Mouse (Mus musculus): Measurements from ENCODE around the gene Ap3b1. TPM values are rescaled to one million over a fixed set of nuclear protein-coding genes. Genes with fewer than 3 reads are reported as not detected.

The Ap3b1 gene
- polyA plus RNA-seq, 1 experiment from 2014 or later: 28.1 TPM

DNA sequence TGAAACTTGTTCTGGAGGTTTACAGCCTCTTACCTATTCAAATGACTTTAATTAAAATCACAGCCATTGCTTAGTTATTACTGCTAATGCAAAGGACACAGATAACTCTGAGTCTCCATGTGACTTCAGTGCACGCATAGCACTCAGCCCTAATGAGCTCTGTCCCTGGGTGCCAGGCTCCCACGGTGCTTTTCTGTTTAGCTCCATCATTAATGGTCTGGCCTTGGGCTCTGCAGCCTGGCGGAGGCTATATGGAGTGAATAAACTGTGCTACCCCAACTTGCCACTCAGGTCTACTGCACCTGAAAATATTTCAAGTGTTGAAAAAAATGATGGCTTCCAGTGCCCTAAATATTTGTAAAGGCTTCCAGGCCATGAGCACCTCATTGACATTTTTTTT lies 190.8 kb downstream of the Ap3b1 start:
- ATAC-seq: peak; percentile 65; the same call in 1 of the 2 replicates
- Histone ChIP-seq H3K9me3 (no peaks in the 10 kb centered on the region), H3K27me3 (peaks cover 17% of the 10 kb centered on the region), H3K9ac (replicated peaks) (no peak overlapping the region), H3K4me1 (replicated peaks) (peaks cover 10% of the 10 kb centered on the region), H3K4me3 (replicated peaks) (no peak overlapping the region), H3K27ac (no peak overlapping the region), H3K4me2 (replicated peaks) (no peak overlapping the region), H3K36me3 (peaks cover 7% of the 10 kb centered on the region; the same call in 1 of the 2 replicates)
- 38% methylated on average over 3 of the region's 3 CpGs for WGBS

DNA sequence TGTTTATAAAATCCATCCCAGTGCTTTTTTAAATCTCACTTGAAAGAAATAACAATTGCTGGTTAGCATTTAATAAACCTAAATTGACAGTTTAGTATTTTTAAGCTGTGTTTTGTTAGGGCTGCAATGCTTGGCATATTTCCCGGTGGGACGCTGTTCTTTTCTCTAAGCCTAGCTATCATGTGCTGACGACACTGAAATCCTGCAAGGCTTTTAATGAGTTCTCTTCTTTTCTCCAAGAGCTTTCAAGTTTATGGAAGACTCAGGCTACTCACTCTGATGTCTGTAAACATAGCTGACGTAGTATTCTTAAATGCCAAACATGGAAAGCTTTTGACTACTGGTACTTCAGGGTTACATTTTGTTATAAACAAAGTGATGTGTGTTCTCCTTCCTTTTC lies 191.3 kb downstream of the Ap3b1 start:
- ATAC-seq: no peak
- no peak overlapping the region for H3K4me2 ChIP-seq (replicated peaks)
- H3K36me3 ChIP-seq: peaks cover 7% of the 10 kb centered on the region; the same call in 1 of the 2 replicates
- H3K27ac ChIP-seq: no peak overlapping the region
- H3K4me3 ChIP-seq (replicated peaks): no peak overlapping the region
- WGBS: 61% methylated on average over 4 of the region's 4 CpGs
- H3K9ac ChIP-seq (replicated peaks): no peak overlapping the region
- H3K27me3 ChIP-seq: peaks cover 17% of the 10 kb centered on the region
- no peaks in the 10 kb centered on the region for H3K9me3 ChIP-seq
- H3K4me1 ChIP-seq (replicated peaks): peaks cover 10% of the 10 kb centered on the region

DNA sequence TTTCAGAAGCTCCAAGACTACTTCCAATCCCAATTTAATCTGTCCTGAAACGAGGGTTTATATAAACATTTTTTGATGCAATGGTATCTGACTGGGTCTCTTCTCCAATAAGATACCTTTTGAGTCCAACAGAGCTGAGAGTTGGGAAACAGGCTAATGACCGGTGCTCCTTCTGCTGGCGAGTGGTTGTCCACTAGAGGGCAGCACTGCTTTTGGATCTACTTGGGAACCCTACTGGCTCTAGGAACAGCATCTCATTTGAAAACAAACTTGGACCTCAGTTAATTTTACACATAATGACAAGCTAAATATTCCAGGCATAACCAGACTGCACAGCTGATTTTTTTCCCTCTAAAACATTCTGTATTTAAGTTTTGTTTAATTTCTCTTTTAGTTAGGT lies 201.3 kb downstream of the Ap3b1 start:
- peaks cover 20% of the 10 kb centered on the region for H3K4me1 ChIP-seq (replicated peaks)
- no peak overlapping the region for H3K4me3 ChIP-seq (replicated peaks)
- no peaks in the 10 kb centered on the region for H3K36me3 ChIP-seq
- 2% methylated on average over 3 of the region's 3 CpGs for WGBS
- H3K27me3 ChIP-seq: peaks cover 49% of the 10 kb centered on the region
- peak; percentile 62; the same call in 1 of the 2 replicates for ATAC-seq
- H3K9me3 ChIP-seq: peaks cover 2% of the 10 kb centered on the region; the same call in 1 of the 2 replicates
- H3K4me2 ChIP-seq (replicated peaks): no peak overlapping the region
- no peak overlapping the region for H3K9ac ChIP-seq (replicated peaks)
- no peak overlapping the region for H3K27ac ChIP-seq

DNA sequence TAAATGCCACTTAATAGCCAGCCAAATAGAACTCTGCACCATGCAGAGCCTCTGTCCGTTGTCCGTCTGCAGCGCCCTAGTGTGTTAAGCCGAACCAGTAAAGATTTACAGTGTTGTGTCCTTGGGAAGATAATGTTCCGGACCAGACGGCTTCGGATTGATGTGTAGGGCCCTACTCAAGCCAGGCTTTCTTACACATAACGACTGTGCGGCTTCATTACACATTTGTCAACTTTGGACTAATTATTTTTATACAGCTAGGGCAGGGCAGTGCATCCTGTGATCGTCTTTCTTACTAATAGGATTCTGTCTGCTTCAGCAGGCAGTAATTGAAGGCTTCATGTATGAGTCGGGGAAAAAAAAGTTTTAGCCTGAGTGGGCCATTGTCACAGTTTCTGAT lies 202.1 kb downstream of the Ap3b1 start:
- Histone ChIP-seq H3K9me3 (peaks cover 2% of the 10 kb centered on the region; the same call in 1 of the 2 replicates), H3K27ac (no peak overlapping the region), H3K9ac (replicated peaks) (no peak overlapping the region), H3K27me3 (peaks cover 58% of the 10 kb centered on the region), H3K4me3 (replicated peaks) (no peak overlapping the region), H3K4me1 (replicated peaks) (peaks cover 28% of the 10 kb centered on the region), H3K4me2 (replicated peaks) (no peak overlapping the region), H3K36me3 (no peaks in the 10 kb centered on the region)
- ATAC-seq: no peak
- 37% methylated on average over 11 of the region's 11 CpGs for WGBS

DNA sequence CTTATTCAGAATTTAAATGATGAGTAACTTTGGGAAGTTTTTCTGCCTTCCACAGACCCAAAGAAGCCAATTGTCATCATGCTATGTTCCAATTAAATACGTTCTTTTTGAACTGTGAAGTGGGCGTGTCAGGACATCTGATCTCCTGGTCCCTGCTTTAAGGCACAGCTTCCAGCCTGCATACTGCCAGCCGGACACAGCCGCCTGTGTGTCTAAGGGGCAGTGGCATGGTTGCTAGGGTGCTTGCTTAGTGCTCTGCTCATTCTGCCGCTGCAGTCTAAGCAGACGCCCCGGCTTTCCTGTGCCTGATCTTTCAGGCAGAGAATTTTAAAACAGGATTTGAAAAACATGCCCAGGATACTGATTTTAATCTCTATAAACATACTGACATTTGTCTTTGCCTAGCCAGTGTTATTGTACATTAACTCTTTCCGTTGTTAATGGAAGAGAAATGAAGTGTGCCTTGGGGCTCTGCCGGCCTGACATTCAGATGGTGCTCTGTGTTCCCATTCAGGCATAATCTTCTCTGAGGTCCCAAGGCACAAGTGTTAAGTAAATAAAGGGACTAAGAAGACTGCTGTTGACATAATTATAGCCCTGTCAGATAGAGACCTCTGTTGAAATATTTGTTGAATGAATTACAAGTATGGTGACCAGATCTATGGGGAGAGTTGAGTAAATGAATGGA lies 204.0 kb downstream of the Ap3b1 start:
- WGBS: 9% methylated on average over 9 of the region's 9 CpGs
- Histone ChIP-seq H3K4me3 (replicated peaks) (no peak overlapping the region), H3K27me3 (peaks cover 74% of the 10 kb centered on the region), H3K4me2 (replicated peaks) (no peak overlapping the region), H3K9ac (replicated peaks) (no peak overlapping the region), H3K27ac (no peak overlapping the region), H3K9me3 (peaks cover 2% of the 10 kb centered on the region; the same call in 1 of the 2 replicates), H3K4me1 (replicated peaks) (peaks cover 29% of the 10 kb centered on the region), H3K36me3 (no peaks in the 10 kb centered on the region)
- peak; percentile 63 for ATAC-seq

DNA sequence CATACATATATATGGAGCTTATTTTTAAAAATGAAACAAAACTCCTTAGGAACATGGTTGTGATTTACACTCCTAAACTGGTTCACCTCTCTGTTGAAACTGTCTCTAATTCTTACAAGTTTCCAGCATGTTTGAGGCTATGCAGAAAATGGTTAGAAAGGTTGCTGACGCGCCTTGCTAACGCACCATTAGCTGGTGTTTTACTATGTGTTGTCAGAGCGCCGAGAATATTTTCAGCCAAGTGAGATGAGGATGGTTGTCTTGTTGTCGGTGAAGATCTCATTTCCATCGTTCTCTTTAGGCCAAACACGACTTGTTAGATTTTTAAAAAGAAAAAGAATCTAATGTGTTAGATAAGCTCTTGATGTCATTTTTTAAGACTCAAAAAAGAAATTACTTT lies 205.1 kb downstream of the Ap3b1 start:
- WGBS: 64% methylated on average over 8 of the region's 8 CpGs
- Histone ChIP-seq H3K4me3 (replicated peaks) (no peak overlapping the region), H3K9me3 (no peaks in the 10 kb centered on the region), H3K36me3 (no peaks in the 10 kb centered on the region), H3K4me2 (replicated peaks) (no peak overlapping the region), H3K4me1 (replicated peaks) (peaks cover 29% of the 10 kb centered on the region), H3K27me3 (peaks cover 78% of the 10 kb centered on the region), H3K27ac (no peak overlapping the region), H3K9ac (replicated peaks) (no peak overlapping the region)
- no peak for ATAC-seq

DNA sequence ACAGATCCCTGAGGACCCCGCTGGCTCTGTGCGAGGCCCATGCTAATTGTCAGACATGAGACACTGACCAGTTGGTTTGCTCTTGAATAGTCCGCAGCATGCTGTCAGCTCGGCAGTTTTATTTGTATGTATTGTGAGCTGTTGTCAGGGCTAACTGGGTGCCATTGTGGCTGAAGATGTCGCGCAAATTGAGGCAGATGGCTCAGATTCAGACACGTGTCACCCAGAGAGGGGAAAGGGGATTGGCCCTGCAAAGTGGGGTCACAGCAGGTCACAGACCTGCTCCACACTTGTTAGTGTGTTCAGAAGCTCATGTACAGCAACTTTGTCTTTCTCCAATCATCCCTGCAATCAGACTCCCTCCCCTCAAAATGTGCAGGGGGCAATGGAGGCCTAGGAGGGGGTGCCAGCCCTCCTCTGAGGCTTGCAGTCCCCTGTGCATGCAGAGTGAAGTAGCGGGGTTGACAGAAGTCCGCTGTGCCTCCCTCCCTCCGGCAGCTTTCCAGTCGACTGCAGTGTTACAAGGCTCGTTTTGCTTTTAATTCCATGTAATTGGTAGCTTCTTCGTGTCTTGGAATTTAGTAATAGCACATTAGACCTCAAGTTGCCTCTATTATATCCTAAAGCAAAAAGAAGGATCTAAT lies 205.7 kb downstream of the Ap3b1 start:
- 0 out of 2 replicates have a peak overlapping the region, but pooled peaks have one; percentile 7 for H3K4me2 ChIP-seq (replicated peaks)
- WGBS: 13% methylated on average over 13 of the region's 13 CpGs
- ATAC-seq: peak; percentile 32; the same call in 1 of the 2 replicates

DNA sequence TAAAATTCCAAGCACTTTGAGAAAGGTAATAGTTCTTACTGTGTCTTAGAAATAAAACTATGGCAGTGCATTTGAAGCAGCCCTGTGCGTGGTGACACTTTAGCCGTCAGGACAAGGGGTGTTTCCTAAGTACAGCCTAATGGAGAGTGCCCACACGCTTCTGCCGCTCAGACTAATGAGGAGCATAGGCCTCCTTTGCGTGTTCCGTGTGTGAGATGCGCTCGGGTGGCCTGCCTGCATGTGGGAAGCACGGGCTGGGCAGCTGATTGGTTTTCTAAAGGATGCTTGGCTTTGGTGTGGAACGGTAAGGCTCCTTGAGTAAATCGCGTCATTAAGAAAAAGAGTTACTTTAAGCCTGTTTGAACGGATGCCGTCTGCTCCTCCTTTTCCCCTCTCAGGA lies 206.4 kb downstream of the Ap3b1 start:
- WGBS: 61% methylated on average over 14 of the region's 14 CpGs
- Histone ChIP-seq H3K9ac (replicated peaks) (no peak overlapping the region), H3K27me3 (peaks cover 85% of the 10 kb centered on the region), H3K9me3 (no peaks in the 10 kb centered on the region), H3K4me1 (replicated peaks) (peaks cover 34% of the 10 kb centered on the region), H3K27ac (no peak overlapping the region), H3K36me3 (no peaks in the 10 kb centered on the region), H3K4me3 (replicated peaks) (no peak overlapping the region), H3K4me2 (replicated peaks) (no peak overlapping the region)
- ATAC-seq: no peak; the same call in 1 of the 2 replicates

More for the DNA sequence above, 205.7 kb downstream of the Ap3b1 start:
- Histone ChIP-seq H3K9me3 (no peaks in the 10 kb centered on the region), H3K27me3 (peaks cover 82% of the 10 kb centered on the region), H3K36me3 (no peaks in the 10 kb centered on the region), H3K27ac (no peak overlapping the region), H3K4me1 (replicated peaks) (peaks cover 31% of the 10 kb centered on the region), H3K4me3 (replicated peaks) (no peak overlapping the region), H3K9ac (replicated peaks) (no peak overlapping the region)

DNA sequence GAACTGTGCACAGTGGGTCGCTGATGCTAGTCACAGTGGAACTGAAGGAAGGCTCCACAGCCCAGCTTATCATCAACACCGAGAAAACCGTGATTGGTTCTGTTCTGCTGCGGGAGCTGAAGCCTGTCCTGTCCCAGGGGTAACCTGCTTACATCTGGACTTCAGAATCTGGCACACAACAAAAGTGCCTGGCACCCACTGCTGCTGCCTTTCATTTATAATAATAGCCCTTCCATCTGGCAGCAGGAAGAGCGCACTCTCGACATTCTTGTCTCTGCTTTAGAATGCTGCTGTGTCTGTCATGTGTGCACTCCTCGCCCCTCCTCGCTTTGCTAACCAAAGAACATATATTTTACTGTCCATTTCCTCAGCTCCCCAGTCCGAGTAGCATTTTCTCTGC lies 206.9 kb downstream of the Ap3b1 start:
- peaks cover 34% of the 10 kb centered on the region for H3K4me1 ChIP-seq (replicated peaks)
- peak; percentile 12; the same call in 1 of the 2 replicates for ATAC-seq
- H3K27ac ChIP-seq: no peak overlapping the region
- no peak overlapping the region for H3K4me2 ChIP-seq (replicated peaks)
- H3K27me3 ChIP-seq: peaks cover 85% of the 10 kb centered on the region
- H3K36me3 ChIP-seq: no peaks in the 10 kb centered on the region
- H3K4me3 ChIP-seq (replicated peaks): no peak overlapping the region
- WGBS: 57% methylated on average over 9 of the region's 9 CpGs
- no peak overlapping the region for H3K9ac ChIP-seq (replicated peaks)
- H3K9me3 ChIP-seq: no peaks in the 10 kb centered on the region

DNA sequence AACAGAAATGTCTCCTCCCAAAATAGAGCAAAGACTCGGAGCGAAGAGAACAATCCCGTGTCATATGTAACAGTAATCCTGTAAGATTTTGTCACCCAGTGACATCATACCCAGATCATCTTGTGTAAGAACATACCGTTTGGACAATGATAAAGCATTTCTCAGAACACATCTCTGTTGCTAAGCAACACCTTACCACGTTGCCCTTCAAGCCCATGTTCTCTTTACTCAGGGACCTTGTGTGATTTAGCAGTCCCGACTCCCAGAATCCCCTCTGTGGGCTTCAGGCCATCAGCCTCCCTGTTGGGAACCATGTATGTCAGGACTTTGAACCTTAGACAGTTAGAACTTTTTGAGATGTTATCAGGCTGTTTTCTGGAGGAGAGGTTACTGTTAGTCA lies 209.0 kb downstream of the Ap3b1 start:
- Histone ChIP-seq H3K9me3 (no peaks in the 10 kb centered on the region), H3K4me1 (replicated peaks) (peaks cover 32% of the 10 kb centered on the region), H3K4me2 (replicated peaks) (no peak overlapping the region), H3K27me3 (peaks cover 87% of the 10 kb centered on the region), H3K9ac (replicated peaks) (no peak overlapping the region), H3K27ac (no peak overlapping the region), H3K4me3 (replicated peaks) (no peak overlapping the region), H3K36me3 (no peaks in the 10 kb centered on the region)
- no peak for ATAC-seq
- WGBS: 59% methylated on average over 6 of the region's 6 CpGs

DNA sequence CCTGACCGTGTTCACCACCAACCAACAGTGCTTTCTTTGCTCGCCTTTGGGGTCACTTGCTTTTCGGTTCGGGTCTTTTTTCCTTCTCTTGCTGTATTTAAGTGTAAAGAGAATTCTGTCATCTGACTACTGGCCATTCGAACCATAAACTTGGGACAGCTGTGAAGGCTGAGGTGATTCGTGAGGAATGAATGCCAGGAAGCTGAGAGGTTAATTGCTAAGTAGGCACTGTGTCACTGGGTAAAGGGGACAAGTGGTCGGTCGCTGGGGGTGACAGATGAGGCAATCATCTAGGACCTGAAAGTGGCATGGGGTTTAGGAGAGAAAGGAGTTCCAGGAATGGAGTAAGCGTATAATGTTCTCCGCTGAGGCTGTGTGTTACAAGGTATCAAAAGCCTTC lies 212.2 kb downstream of the Ap3b1 start:
- H3K4me2 ChIP-seq (replicated peaks): no peak overlapping the region
- no peaks in the 10 kb centered on the region for H3K9me3 ChIP-seq
- no peak overlapping the region for H3K27ac ChIP-seq
- H3K4me3 ChIP-seq (replicated peaks): no peak overlapping the region
- ATAC-seq: no peak
- peaks cover 30% of the 10 kb centered on the region for H3K4me1 ChIP-seq (replicated peaks)
- H3K9ac ChIP-seq (replicated peaks): no peak overlapping the region
- H3K27me3 ChIP-seq: peaks cover 92% of the 10 kb centered on the region
- no peaks in the 10 kb centered on the region for H3K36me3 ChIP-seq
- WGBS: 90% methylated on average over 10 of the region's 10 CpGs

DNA sequence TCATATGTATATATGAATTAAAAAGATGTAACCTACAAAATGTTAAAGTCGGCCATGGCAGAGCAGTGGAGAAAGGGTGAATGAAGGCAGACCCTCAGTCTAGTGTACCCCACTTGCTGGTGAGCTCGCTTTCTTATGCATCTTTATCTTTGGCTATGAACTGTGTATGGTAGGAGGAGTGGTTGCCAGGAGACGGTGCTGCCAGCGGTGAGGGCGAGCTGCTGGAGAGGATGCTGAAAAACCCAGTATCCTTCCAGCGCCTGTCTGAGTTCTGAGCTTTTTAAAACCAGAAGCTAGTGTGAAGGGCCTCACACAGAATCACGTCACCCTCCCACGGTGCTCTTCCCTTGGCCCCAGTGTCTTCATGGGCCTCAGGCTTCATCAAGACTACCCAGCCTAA lies 214.6 kb downstream of the Ap3b1 start:
- Histone ChIP-seq H3K9ac (replicated peaks) (no peak overlapping the region), H3K27ac (no peak overlapping the region), H3K4me3 (replicated peaks) (no peak overlapping the region), H3K4me1 (replicated peaks) (peaks cover 48% of the 10 kb centered on the region), H3K9me3 (no peaks in the 10 kb centered on the region), H3K27me3 (peaks cover 91% of the 10 kb centered on the region), H3K36me3 (no peaks in the 10 kb centered on the region), H3K4me2 (replicated peaks) (no peak overlapping the region)
- ATAC-seq: no peak
- 75% methylated on average over 8 of the region's 8 CpGs for WGBS

Measured in midbrain, embryonic 13.5 days (tissue).